Mouse (Mus musculus): Measurements from ENCODE around the gene Syk. TPM values are rescaled to one million over a fixed set of nuclear protein-coding genes. Genes with fewer than 3 reads are reported as not detected.

Gene Syk
- polyA plus RNA-seq, 1 experiment from 2014 or later = 10.1 TPM

- Histone ChIP-seq H3K9me3 (ENCODE audit: control insufficient read depth, low read length) (no peaks in the 10 kb centered on the region), H3K27me3 (replicated peaks; ENCODE audit: control insufficient read depth, insufficient read depth, low read length) (no peaks in the 10 kb centered on the region), H3K4me2 (no peak overlapping the region), H3K36me3 (ENCODE audit: control insufficient read depth, insufficient read depth, low read length) (no peaks in the 10 kb centered on the region), H3K4me1 (replicated peaks; ENCODE audit: control insufficient read depth, insufficient read depth, low read length) (no peaks in the 10 kb centered on the region; the same call in 1 of the 2 replicates), H3K9ac (ENCODE audit: low read depth, low read length) (no peak overlapping the region), H3K27ac (ENCODE audit: low read depth, low read length) (no peak overlapping the region), H3K4me3 (ENCODE audit: low read depth, low read length) (no peak overlapping the region)
- ATAC-seq (replicated peaks; ENCODE audit: low FRiP score) (no peak), DNase-seq (ENCODE audit: low spot score) (no peak)
- WGBS = 71% methylated on average over 5 of the region's 5 CpGs
These were observed 93.9 kb downstream of the Syk start for GRCm38 (mm10) chr13:52676671-52677445.

- H3K4me3 ChIP-seq (ENCODE audit: low read depth, low read length) = no peak overlapping the region
- H3K36me3 ChIP-seq (ENCODE audit: control insufficient read depth, insufficient read depth, low read length) = no peaks in the 10 kb centered on the region
- DNase-seq (ENCODE audit: low spot score) = no peak
- WGBS = 69% methylated on average over 5 of the region's 5 CpGs
- H3K9ac ChIP-seq (ENCODE audit: low read depth, low read length) = no peak overlapping the region
- no peak for ATAC-seq (replicated peaks; ENCODE audit: low FRiP score)
- no peak overlapping the region for H3K27ac ChIP-seq (ENCODE audit: low read depth, low read length)
- H3K27me3 ChIP-seq (replicated peaks; ENCODE audit: control insufficient read depth, insufficient read depth, low read length) = no peaks in the 10 kb centered on the region
- H3K9me3 ChIP-seq (ENCODE audit: control insufficient read depth, low read length) = no peaks in the 10 kb centered on the region
- no peaks in the 10 kb centered on the region for H3K4me1 ChIP-seq (replicated peaks; ENCODE audit: control insufficient read depth, insufficient read depth, low read length)
- no peak overlapping the region for H3K4me2 ChIP-seq
These were observed 96.9 kb downstream of the Syk start for GRCm38 (mm10) chr13:52679906-52680305.

DNA sequence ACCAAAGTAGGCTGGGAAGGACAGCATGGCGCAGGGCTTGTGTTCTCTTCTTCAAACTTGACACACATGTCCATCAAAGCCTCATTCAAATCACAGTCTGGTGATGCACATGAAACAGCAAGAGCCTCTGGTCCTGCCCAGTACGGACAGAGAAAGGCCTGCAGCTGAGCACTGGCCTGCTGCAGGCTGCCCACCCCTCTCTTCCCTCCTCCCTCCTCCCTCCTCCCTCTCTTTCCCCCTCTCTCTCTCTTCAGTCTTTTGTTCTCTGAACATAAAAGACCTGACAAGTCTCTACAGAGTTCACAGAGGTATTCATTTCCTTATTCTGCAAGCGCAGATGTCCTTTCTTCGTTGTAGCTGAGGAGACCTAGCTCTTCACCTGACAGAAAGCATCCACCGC is 99.1 kb downstream of the Syk start:
- H3K27ac ChIP-seq (ENCODE audit: low read depth, low read length) = no peak overlapping the region
- ATAC-seq (replicated peaks; ENCODE audit: low FRiP score) = no peak

DNA sequence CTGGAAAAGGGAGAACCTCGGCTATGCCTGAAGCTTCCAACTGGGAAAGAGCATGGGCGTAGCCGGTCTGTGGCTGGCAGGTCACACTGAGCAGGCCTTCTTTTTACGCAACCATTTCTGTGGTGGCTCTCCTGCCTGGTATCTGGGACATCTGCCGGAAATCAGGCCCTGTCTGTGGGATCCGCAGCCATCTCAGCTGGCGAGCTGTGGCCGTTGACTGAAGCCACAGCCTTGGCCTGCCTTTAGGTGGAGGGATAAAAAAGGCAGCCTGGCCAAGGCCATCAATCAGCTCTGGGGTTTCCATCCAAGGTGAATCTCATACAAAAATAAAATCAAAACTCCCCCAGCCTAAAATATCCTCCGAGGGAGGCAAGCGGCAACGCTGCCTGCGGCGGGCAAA is 107.5 kb downstream of the Syk start:
- Histone ChIP-seq H3K9ac (ENCODE audit: low read depth, low read length) (no peak overlapping the region), H3K9me3 (ENCODE audit: control insufficient read depth, low read length) (no peaks in the 10 kb centered on the region), H3K4me2 (no peak overlapping the region), H3K4me1 (replicated peaks; ENCODE audit: control insufficient read depth, insufficient read depth, low read length) (no peaks in the 10 kb centered on the region), H3K27ac (ENCODE audit: low read depth, low read length) (no peak overlapping the region), H3K36me3 (ENCODE audit: control insufficient read depth, insufficient read depth, low read length) (no peaks in the 10 kb centered on the region), H3K27me3 (replicated peaks; ENCODE audit: control insufficient read depth, insufficient read depth, low read length) (no peaks in the 10 kb centered on the region), H3K4me3 (ENCODE audit: low read depth, low read length) (no peak overlapping the region)
- ATAC-seq (replicated peaks; ENCODE audit: low FRiP score) = no peak
- 76% methylated on average over 13 of the region's 13 CpGs for WGBS
- no peak for DNase-seq (ENCODE audit: low spot score)

More for the DNA sequence above, 99.1 kb downstream of the Syk start:
- 73% methylated on average over 5 of the region's 5 CpGs for WGBS
- H3K9me3 ChIP-seq (ENCODE audit: control insufficient read depth, low read length) = no peaks in the 10 kb centered on the region
- no peak overlapping the region for H3K9ac ChIP-seq (ENCODE audit: low read depth, low read length)
- no peak for DNase-seq (ENCODE audit: low spot score)
- no peaks in the 10 kb centered on the region for H3K36me3 ChIP-seq (ENCODE audit: control insufficient read depth, insufficient read depth, low read length)
- H3K4me1 ChIP-seq (replicated peaks; ENCODE audit: control insufficient read depth, insufficient read depth, low read length) = no peaks in the 10 kb centered on the region
- H3K4me2 ChIP-seq = no peak overlapping the region
- H3K27me3 ChIP-seq (replicated peaks; ENCODE audit: control insufficient read depth, insufficient read depth, low read length) = no peaks in the 10 kb centered on the region
- H3K4me3 ChIP-seq (ENCODE audit: low read depth, low read length) = no peak overlapping the region

DNA sequence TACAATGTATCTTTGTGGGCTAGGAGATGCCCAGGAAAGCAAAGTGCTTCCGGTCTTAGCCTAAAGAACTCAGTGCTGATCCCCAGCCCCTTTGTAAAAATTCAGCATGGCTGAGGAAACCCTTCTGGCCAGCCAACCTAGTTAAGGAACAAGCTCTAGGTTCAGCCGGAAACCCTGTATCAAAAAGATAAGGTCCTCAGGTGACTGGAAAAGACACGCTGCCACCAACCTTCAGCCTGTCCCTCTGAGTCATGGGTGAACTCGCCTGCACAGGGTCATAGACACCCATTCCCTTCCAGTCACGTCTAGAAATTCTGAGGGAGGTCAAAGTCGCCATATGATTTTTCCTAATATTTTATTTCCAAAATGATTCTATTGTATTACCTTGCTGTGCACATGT is 109.3 kb downstream of the Syk start:
- no peaks in the 10 kb centered on the region for H3K27me3 ChIP-seq (replicated peaks; ENCODE audit: control insufficient read depth, insufficient read depth, low read length)
- 67% methylated on average over 6 of the region's 6 CpGs for WGBS
- no peak for ATAC-seq (replicated peaks; ENCODE audit: low FRiP score)
- H3K4me3 ChIP-seq (ENCODE audit: low read depth, low read length) = no peak overlapping the region
- no peak overlapping the region for H3K4me2 ChIP-seq
- no peaks in the 10 kb centered on the region for H3K4me1 ChIP-seq (replicated peaks; ENCODE audit: control insufficient read depth, insufficient read depth, low read length)
- DNase-seq (ENCODE audit: low spot score) = no peak
- H3K9ac ChIP-seq (ENCODE audit: low read depth, low read length) = no peak overlapping the region
- no peaks in the 10 kb centered on the region for H3K9me3 ChIP-seq (ENCODE audit: control insufficient read depth, low read length)
- H3K27ac ChIP-seq (ENCODE audit: low read depth, low read length) = no peak overlapping the region
- H3K36me3 ChIP-seq (ENCODE audit: control insufficient read depth, insufficient read depth, low read length) = no peaks in the 10 kb centered on the region

- Histone ChIP-seq H3K27ac (ENCODE audit: low read depth, low read length) (no peak overlapping the region), H3K4me3 (ENCODE audit: low read depth, low read length) (no peak overlapping the region), H3K36me3 (ENCODE audit: control insufficient read depth, insufficient read depth, low read length) (no peaks in the 10 kb centered on the region), H3K9ac (ENCODE audit: low read depth, low read length) (no peak overlapping the region), H3K27me3 (replicated peaks; ENCODE audit: control insufficient read depth, insufficient read depth, low read length) (no peaks in the 10 kb centered on the region), H3K4me2 (no peak overlapping the region), H3K9me3 (ENCODE audit: control insufficient read depth, low read length) (no peaks in the 10 kb centered on the region), H3K4me1 (replicated peaks; ENCODE audit: control insufficient read depth, insufficient read depth, low read length) (no peaks in the 10 kb centered on the region)
- WGBS = 73% methylated on average over 6 of the region's 6 CpGs
- DNase-seq (ENCODE audit: low spot score) (no peak), ATAC-seq (replicated peaks; ENCODE audit: low FRiP score) (no peak)
These were observed 111.9 kb downstream of the Syk start for GRCm38 (mm10) chr13:52694857-52695256.

Other genes starting within 250 kb of the Syk start
- 0.05 and 0.10 TPM in 2 replicates for gene Diras2, start 51.9 kb upstream of the Syk start, polyA plus RNA-seq (2014; fragmentation: Nextera tagmentation; extraction: Ambion mirVana)

All from liver, embryonic 11.5 days (tissue).